Mouse (Mus musculus) monocyte, adult 5-6 weeks (primary cell): ENCODE data around the gene Lamtor2. TPM values are rescaled to one million over a fixed set of nuclear protein-coding genes. Genes with fewer than 3 reads are reported as not detected.

Experiments used
- ATAC-seq: fragments of 153-309, 156-312 bp; replicated peaks from 2 replicates; pipeline ENCODE4 v1.8.0; 2017; ENCODE audit warnings: mild to moderate bottlenecking; ENCODE audit not compliant: low TSS enrichment, insufficient number of reproducible peaks, severe bottlenecking, poor library complexity, low FRiP score
- total RNA-seq: library from RNA; stranded (forward); fragments of 200-1000, 200-491, 200-594 nt; gene quantifications from 3 replicates; pipeline ENCODE4 v1.2.3, GENCODE M21; 2017

Lamtor2 gene
- total RNA-seq, 1 experiment from 2014 or later, result 61.5 TPM

DNA sequence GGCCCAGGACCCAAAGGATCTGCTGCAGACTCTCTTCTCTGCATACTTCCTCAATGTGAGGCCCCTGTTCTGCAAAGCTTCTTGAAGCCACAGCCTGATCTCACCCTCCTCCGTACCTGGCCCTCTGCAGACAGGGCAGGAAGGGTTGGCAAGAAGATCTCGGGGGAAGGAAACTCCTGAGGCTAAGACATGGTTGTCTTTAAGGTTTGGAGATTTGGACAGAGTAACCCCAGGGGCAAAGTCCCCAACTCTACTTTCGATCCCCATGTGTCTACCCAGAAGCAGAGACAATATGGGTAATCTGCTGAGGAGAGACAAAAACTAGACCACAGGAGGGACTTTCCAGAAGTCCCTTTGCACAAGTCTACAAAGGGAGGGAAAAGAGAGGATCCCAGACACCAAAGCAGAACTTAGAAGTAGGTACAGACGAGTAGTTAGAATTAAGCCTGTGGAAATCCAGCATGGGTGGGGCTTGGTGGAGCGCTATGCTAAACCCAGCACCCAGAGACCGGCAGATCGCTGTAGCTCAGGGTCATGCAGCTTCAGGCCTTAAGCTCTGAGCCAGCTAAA lies 39.2 kb downstream of the Lamtor2 start:
- 0 out of 2 replicates have a peak, but pooled peaks have one; percentile 13 for ATAC-seq

DNA sequence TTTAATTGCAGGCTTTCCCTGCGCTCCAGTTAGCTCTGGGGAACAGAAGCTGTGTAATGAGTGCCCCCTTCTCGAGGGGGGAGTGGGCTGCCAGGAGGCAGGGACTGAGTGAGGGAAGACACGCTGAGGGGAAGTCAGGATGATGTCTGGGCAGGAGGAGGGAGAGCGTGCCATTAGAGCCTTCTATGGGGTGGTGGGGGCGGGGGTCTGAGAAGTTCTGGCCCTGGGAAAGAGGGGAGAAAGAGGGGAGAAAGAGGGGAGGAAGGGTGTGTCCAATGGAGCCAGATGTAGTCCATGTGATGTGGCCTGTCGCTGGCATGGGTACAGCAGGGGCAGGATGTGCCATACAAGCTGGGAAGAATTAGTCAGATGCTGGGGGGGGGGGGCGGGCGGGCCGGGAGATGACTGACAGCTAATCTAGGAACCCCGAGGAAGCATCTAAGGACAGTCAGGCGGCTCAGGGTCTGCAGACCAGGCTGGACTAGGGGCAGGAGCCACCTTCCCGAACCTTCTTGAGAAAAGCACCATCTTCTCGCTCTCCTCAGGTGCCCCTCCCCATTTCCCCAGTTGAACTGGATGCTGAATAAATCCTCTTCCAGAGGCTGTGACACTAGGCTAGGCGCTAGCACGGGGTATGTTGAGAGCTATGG lies 39.9 kb downstream of the Lamtor2 start:
- no peak for ATAC-seq

DNA sequence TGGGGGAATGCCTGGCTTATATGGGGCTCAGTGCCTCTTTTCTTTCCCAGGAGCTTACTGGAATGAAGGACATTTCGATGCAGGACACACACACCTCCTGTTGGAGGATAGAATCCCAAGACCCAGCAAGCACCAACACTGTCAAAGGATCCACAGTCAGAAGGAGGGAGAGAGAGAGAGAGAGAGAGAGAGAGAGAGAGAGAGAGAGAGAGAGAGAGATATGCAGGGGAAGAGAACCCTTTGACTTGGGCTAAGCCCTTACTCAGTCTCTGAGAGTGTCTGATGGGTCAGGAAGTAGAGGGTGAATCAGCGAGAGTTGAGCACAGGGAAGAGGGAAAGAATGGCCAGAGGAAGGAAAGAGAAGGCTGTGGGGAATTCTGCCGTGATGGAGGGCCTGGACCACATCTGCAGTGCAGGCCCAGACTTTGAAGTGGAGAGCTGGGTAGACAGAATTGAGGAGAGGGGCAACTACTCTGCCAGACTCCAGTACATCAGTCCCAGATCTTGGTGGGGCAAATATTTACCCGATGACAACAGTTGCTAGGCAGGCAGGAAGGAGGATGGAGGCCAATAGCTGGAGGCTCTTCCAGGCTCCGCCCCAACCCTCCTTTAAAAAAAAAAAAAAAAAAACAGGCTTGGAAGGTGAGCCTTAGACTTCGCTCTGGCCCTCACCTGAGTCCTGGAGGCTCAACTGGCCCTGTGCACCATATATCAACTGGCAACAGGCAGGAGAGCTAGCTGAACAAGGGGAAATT lies 40.6 kb downstream of the Lamtor2 start:
- no peak for ATAC-seq

DNA sequence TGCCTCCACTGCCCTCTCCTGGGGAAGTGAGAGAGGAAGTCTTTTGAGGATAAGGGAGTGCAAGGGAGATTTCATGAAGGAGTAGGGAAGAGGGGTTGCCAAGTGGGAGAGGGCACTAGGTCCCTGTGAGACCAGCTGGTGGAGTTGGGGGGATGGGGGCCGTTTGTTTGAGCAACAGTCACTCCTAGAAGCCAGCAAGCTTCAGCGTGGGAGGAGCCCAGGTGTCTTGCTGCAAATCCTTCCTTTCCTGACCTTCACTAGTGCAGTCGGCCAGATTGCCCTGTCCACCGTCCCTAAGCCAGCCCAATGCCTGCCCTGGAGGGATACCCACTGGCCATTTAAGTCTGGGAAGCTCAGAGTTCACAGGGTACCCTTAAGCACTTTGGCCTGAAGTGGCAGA lies 41.3 kb downstream of the Lamtor2 start:
- ATAC-seq, result no peak

DNA sequence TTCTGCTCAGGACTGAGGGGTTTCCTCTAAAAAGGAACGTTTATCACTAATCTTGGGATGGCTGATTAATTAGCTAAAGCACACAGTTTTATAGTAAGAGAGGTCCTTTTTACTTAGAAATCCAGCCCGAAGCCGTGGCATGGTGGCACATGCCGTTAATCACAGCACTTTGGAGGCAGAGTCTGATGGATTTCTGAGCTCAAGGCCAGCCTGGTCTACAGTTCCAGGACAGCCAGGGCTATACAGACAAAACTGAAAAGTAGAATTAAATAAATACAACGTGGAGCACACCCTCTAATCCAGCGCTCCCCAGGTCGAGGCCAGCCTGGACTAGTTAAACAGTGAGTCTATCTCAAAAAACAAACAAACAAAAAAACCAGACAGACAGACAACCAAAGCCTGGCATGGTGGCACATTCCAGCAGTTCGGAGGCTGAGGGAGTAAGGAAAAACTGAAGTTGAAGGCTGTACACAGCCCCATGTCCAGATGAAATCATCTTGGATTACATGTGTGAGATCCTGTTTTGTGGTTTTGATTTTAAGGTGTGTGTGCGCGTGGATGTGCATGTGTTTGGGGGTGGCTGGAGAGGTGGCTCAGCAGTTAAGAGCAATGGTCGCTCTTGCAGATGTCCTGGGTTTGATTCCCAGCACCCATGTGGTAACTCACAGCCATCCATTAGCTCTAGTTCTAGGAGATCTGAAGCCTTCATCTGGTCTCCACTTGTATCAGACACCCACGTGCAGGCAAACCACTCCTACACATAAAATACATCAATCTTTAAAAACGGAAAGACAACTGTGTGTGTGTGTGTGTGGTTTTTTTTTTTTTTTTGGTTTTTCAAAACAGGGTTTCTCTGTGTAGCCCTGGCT lies 42.2 kb downstream of the Lamtor2 start:
- ATAC-seq, result no peak

DNA sequence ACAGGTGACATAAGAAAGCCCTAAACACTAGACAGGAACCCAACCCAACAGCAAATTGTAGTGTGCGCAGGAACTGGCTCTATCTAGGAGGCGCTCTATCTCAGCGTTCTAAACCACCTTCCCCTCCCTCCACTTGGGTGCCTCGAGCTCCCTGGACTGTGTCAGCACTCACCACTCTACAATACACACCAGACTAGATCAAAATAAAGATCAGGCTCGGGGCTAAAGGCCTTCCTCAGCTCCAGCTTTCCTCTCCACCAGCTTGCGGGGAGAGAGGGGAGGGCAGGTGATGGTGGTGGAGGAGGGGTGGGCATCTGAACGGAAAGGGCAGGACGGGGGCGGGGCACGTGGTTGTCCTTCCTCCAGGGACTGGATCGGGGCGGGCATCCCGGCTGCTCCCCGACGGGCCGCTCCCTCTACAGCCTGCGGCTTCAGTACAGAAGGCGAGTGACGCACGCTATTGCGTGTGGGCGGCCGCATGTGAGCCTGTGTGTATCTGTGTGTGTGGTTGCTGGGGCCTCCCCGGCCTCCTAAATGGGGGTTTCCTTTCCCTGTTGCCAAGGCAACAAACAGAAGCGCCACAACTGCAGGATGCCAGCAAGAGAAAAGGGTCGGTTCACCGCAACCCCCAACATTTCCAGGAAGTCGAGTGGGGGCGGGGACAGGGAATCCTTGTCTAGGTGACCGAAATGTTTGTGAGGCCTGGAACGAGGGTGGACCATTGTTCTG lies 43.0 kb downstream of the Lamtor2 start, which contains the start of gene Lmna:
TSS of gene Lmna (minus strand) at position 265 of the 729 bp plus-strand sequence.
- peak; percentile 93 for ATAC-seq

DNA sequence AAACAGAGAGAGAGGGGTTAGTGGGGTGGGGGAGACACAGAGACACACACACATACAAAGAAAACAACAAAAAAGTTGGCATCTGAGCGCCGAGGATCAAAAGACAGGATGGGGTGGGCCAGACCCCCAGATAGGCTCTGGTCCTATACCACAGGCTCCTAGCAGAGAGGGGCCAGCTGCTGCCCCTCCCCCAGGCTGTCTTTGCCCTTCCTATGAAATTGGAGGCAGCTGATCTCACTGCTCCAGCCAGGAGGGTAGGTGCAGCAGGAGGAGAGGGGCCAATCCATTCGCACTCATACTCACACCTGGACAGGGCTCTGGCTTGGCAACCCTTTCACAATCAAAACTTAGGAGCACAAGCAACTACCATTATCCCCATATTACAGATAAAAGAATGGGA lies 43.6 kb downstream of the Lamtor2 start:
- no peak for ATAC-seq

DNA sequence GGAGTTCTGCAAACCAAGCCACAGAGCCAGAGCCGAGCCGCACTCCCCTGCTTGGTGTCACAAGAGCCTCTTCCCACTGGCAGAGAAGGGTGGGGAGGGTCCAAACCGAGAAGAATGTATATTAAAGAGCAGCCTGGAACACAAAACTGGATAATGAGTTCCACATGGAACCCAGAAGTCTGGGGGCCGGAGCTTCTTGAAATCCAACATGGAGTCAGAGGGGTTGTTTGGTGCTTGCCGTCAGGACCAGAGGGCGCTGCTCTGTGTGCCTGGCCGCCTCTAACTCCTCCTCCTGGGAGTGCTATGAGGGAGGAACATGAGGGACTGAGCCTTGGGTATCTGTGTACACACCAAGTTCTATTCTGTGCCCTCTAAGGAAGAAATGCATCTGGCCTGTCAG lies 47.1 kb downstream of the Lamtor2 start:
- ATAC-seq, result no peak

DNA sequence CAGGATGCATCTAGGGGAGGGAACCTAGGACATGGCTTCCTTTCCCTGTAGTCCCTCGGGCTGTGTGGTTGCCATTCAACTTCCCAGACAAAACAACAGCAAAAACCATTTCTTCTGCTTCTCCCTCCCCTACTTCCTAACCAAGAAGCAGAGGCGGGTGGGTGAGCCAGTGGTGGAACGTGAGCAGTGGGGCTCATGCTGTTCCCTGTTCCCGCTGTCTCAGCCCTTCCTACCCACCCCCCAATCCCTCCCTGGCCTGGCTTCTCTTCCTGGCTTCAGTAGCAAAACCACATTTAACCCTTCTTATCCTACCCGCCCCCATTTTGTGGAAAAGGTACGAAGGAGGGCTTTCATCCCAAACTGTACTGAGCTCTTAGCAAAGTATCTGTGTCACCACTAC lies 47.8 kb downstream of the Lamtor2 start:
- ATAC-seq, result no peak

DNA sequence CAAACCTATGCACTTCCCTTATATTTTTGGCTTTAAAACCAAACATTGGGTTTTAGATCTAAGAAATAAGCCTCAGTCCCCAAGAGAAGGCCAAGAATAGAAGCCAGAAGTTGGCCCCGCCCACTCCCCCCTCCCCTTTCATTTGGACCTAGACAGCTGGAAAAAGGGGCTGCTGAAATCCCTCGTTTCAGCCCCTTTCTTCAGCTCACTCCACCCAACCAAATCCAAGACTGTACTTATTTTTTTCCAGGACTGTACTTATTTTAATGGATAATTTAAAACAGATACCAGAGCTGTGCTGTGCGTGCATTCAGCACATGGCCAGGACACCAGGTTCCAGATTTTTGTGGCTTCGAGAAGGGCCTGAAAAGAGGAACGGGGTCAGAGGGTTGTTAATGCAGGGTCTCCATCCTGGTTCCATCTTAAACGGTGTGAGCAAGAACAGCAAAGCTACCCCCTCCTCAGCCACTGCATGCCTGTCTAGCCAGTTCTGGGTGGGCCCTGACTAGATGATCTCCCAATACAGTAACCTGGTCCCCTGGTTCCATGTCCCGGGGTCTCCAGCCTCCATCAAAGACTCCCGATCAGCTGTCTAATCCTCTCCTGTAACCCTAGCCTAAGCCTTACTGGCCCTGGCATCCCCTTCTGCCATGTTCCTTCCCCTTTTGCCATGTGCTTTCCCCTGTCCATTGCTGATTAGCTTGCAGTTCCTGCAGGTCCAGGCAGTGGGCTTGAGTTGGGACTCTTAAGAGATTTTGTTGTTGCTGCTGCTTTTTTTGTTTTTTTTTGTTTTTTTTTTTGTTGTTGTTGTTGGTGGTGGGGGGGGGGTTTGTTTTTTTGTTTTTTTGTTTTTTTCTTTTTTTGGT lies 48.8 kb downstream of the Lamtor2 start:
- no peak for ATAC-seq

DNA sequence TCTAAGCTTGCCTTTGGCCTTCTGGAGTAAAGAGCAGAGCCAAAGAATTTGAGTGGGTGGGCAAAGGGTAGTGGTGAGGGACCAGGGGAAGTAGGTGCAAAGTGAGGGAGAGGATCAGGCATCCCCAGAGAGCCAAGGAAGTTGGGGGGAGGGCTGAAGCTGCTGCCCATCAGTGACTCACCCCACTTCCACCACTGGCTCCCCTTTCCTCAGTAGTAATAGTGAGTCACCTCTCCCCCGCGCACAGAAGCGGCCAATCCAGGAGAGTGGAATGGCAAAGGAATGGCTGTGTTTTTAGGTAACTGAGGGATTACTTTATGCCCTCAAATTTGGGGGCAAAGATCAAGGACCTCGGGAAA lies 49.4 kb downstream of the Lamtor2 start:
- no peak for ATAC-seq

DNA sequence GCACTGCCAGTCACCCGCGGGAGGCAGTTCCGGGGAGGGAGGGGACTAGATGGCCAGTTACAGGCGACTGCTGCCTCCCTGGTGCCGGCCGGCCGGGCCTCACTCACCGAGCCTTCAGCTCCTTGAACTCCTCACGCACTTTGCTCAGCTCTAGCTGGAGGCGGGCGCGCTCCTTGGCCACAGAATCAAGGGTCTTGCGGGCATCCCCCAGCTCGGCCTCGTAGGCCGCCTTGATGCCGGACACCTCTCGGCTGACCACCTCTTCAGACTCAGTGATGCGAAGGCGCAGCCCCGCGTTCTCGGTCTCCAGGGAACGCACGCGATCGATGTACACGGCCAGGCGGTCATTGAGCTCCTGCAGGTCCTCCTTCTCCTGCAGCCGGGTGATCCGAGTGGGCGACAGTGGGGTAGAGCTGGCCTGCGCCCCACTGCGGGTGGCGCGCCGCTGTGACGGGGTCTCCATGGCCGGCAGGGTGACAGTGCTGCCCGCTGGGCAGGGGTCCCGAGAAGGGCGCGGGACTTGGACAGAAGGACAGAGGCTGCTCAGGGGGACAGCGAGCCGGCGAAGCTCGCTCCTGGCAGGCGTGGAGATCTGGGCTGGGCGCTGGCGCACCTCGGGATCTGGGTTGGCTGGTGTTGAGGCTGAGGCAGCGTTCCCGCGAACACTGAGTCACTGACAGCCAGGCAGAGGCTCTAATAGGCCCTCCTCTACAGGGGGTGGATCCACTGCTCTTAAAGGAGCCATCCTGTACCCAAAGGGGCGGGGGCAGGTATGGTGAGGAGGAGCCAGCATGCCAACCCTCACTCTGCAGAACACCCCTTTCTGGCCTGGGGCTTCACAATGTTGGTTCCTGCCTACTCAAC lies 50.0 kb downstream of the Lamtor2 start:
- peak; percentile 80 for ATAC-seq

DNA sequence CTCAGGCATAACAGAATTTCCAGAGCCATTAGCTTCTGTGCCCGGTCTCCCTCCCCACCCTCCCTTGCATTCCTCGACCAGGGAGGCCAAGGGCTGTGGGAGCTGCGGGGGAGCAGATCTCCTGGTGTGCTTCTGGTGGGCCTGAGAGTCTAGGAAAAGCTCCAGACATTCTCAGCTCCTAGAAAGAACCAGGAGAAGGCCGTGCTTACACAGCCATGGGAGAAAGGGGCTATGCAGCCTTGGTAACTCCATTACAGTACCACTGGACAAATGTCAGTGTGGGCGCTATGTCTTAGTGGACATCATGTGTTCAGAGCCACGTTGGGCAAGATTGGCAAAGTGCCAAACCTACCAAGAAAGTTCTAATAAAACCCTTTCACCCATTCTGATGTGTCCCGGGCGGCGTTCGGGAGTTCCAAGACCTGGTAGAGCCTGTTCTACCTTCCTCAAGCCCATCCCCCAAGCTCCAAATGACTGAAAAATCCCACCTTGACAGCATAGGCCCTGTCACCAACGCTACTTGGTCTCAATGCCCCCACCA lies 50.8 kb downstream of the Lamtor2 start:
- ATAC-seq, result no peak

DNA sequence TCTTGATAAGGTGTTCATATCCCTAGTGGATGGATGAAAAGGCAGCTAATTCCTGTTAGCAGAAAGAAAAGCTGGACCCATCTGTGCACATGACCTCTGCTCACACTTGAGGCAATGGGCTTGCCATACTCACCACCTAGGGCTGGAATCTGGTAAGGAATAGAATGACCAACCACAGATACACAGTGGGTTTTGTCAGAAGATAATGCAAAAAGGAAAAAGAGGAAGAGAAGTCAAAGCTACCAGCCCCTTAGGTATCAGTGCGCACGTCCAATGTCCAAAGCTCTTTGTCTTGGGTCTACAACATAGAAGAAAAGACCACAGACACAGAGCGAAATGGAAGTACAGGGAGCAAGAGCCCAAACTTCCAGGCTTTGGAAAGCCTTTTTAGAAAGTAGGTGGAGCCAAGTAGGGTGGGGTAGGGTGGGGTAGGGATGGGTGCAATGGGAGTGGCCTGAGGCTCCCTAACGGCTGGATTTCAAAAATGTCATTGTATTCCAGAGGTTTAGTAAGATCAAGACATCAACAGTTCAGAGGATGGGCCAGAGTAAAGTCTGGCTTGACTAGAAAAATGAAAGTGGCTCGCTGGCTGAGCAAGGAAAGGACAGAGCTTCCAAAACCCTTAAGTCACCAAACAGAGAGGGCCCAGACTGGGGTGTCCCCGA lies 51.4 kb downstream of the Lamtor2 start:
- ATAC-seq, result no peak

DNA sequence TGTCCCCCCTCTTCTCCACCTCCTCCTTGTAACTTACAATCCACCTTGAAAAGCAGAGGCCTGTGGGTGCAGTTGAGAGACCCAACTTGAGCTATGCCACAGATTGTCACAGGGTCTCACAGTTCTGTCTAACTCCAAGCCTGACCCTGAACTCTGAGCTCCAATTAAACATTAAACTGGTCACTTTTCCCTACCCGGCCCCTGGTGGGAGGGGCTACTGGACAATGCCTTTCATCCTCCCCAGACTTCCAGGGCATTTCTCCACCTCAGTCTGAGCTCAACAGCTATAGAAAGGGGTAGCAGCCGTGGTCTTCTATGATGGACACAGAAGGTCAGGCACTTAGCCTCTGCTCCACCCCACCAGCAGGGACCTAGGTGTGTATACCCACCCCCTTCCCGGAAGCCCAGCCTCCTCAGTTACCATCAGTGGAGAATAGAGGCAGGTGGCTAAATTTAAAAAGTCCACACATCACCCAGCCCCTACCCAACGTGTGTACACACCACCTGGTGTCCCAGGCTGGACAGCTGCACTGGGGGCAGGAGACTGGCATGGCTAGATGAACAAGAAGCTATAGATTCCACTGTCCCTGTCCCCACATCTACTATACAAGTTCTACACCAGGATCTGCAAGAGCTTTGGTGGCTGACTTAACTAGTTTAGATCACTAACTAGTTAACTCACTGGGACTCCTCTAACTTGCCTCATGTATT lies 52.1 kb downstream of the Lamtor2 start:
- no peak for ATAC-seq

DNA sequence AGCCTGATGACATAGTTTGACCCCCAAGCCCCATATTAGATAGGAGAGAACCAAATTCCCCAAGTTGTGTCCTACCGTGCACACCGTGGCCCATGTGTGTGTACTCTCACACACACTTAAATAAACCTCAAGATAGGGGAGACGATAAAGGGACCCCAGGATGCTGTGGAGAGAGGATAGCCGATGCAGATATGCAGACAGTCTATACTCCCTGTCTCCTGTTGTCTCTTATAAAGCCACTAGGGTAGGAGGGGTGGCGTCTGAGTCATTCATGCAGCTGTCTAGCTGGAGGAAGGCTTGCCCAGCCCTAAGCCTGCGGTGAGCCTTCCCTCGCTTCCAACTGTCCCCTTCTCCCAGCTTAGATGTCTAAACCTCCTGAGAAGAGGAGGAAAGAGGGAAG lies 52.8 kb downstream of the Lamtor2 start:
- no peak for ATAC-seq
